Mouse (Mus musculus): ENCODE results near the gene Paox. TPM values are rescaled to one million over a fixed set of nuclear protein-coding genes. Genes with fewer than 3 reads are reported as not detected.
A peak's percentile ranks its signal among the peaks of the same experiment; 100 is the strongest.
"Not testable (repeated sequence)": the region's sequence is repeated elsewhere in the genome, so short reads cannot be mapped to it uniquely, and the experiment has no call there.

Paox gene
- total RNA-seq, 2 experiments from 2014 or later, result 5.6 TPM

GRCm38 (mm10) chr7:140111943-140112342 is 3.7 kb upstream of the Paox start:
- no peak for DNase-seq (ENCODE audit: low spot score in 2 of 2)
- intact Hi-C loops (cut with DNase I), result no loop called here

GRCm38 (mm10) chr7:140116329-140117054 is 893 bp downstream of the Paox start, which contains the start of gene Echs1:
Gene Echs1 (minus strand): TSS chr7:140116476.
- peak; percentile 85 to 86 for DNase-seq (ENCODE audit: low spot score in 2 of 2)
- intact Hi-C loops (cut with DNase I), result loop anchor here (1.0 to 5.0 kb wide), 2 partner anchors 14 to 34 kb away; partner anchors contain the start of genes Caly and Fuom

- DNase-seq (ENCODE audit: low spot score in 2 of 2), result no peak
- intact Hi-C loops (cut with DNase I), result no loop called here
These were observed 4.9 kb downstream of the Paox start for GRCm38 (mm10) chr7:140120484-140120883.

- intact Hi-C loops (cut with DNase I), result no loop called here
- DNase-seq (ENCODE audit: low spot score in 2 of 2), result no peak
These were observed 5.8 kb downstream of the Paox start for GRCm38 (mm10) chr7:140121338-140121910.

- DNase-seq (ENCODE audit: low spot score in 2 of 2), result no peak
- intact Hi-C loops (cut with DNase I), result no loop called here
These were observed 7.2 kb downstream of the Paox start for GRCm38 (mm10) chr7:140122765-140123164.

GRCm38 (mm10) chr7:140124382-140124781 is 8.8 kb downstream of the Paox start:
- DNase-seq (ENCODE audit: low spot score in 2 of 2), result no peak
- intact Hi-C loops (cut with DNase I), result no loop called here

GRCm38 (mm10) chr7:140125278-140126021 is 9.9 kb downstream of the Paox start:
- DNase-seq (ENCODE audit: low spot score in 2 of 2), result peak; percentile 85
- intact Hi-C loops (cut with DNase I), result no loop called here

- no peak for DNase-seq (ENCODE audit: low spot score in 2 of 2)
- intact Hi-C loops (cut with DNase I), result no loop called here
These were observed 10.4 kb downstream of the Paox start for GRCm38 (mm10) chr7:140126022-140126350.

GRCm38 (mm10) chr7:140126934-140127333 is 11.3 kb downstream of the Paox start:
- no peak for DNase-seq (ENCODE audit: low spot score in 2 of 2)
- intact Hi-C loops (cut with DNase I), result no loop called here

GRCm38 (mm10) chr7:140127911-140128310 is 12.3 kb downstream of the Paox start:
- DNase-seq (ENCODE audit: low spot score in 2 of 2), result no peak
- intact Hi-C loops (cut with DNase I), result no loop called here

GRCm38 (mm10) chr7:140132184-140132583 is 16.6 kb downstream of the Paox start:
- DNase-seq (ENCODE audit: low spot score in 2 of 2); intact Hi-C loops (cut with DNase I): not testable (repeated sequence)

- DNase-seq (ENCODE audit: low spot score in 2 of 2); intact Hi-C loops (cut with DNase I): not testable (repeated sequence)
These were observed 18.4 kb downstream of the Paox start for GRCm38 (mm10) chr7:140134033-140134432.

GRCm38 (mm10) chr7:140135106-140135770 is 19.6 kb downstream of the Paox start:
- DNase-seq (ENCODE audit: low spot score in 2 of 2), result no peak
- intact Hi-C loops (cut with DNase I), result no loop called here

- intact Hi-C loops (cut with DNase I), result no loop called here
- DNase-seq (ENCODE audit: low spot score in 2 of 2), result peak; percentile 98
These were observed 21.8 kb downstream of the Paox start, which contains the start of gene Mtg1 for GRCm38 (mm10) chr7:140137135-140138020. Gene Mtg1 (plus strand): TSS chr7:140137564.

GRCm38 (mm10) chr7:140138021-140138310 is 22.4 kb downstream of the Paox start:
- intact Hi-C loops (cut with DNase I), result no loop called here
- DNase-seq (ENCODE audit: low spot score in 2 of 2), result no peak

- intact Hi-C loops (cut with DNase I), result loop anchor here (2.0 kb wide), 1 partner anchor 63 kb away; no protein-coding TSS in a partner anchor
These were observed 25.8 kb downstream of the Paox start for GRCm38 (mm10) chr7:140141350-140141749.

GRCm38 (mm10) chr7:140144550-140144949 is 29.0 kb downstream of the Paox start:
- intact Hi-C loops (cut with DNase I), result no loop called here
- DNase-seq (ENCODE audit: low spot score in 2 of 2), result no peak

More at GRCm38 (mm10) chr7:140141350-140141749, 25.8 kb downstream of the Paox start:
- DNase-seq (ENCODE audit: low spot score in 2 of 2), result peak in 1 of 2 experiments; percentile 40

- intact Hi-C loops (cut with DNase I), result loop anchor here (2.0 to 10.0 kb wide), 2 partner anchors 581 to 675 kb away; no protein-coding TSS in a partner anchor
- peak; percentile 66 to 69 for DNase-seq (ENCODE audit: low spot score in 2 of 2)
These were observed 37.8 kb downstream of the Paox start for GRCm38 (mm10) chr7:140153383-140153782.

GRCm38 (mm10) chr7:140153829-140154217 is 38.2 kb downstream of the Paox start:
- DNase-seq (ENCODE audit: low spot score in 2 of 2), result no peak
- intact Hi-C loops (cut with DNase I), result loop anchor here (2.0 to 10.0 kb wide), 2 partner anchors 581 to 675 kb away; no protein-coding TSS in a partner anchor
